Mouse (Mus musculus) limb, embryonic 11.5 days (tissue): ENCODE results near the gene Tbc1d22a. TPM values are rescaled to one million over a fixed set of nuclear protein-coding genes. Genes with fewer than 3 reads are reported as not detected.
"Not testable (repeated sequence)": the region's sequence is repeated elsewhere in the genome, so short reads cannot be mapped to it uniquely, and the experiment has no call there.

Experiments used
- ATAC-seq: fragments of 200-750 bp; cut with Nextera tagmentation; 2 replicates; pipeline ENCODE4 v1.8.0; 2017; ENCODE audit warnings: low read depth; ENCODE audit not compliant: insufficient number of reproducible peaks, low FRiP score, low TSS enrichment
- DNase-seq: peaks from one replicate; pipeline ENCODE4 v3.0.0-alpha.2; 2015; ENCODE audit warnings: low spot score
- H3K27ac ChIP-seq: fragments of 300-500 bp; sonication (generic); replicated peaks from 2 replicates; pipeline ENCODE4 v1.5.1; 2014; ENCODE audit warnings: low read depth, mild to moderate bottlenecking, low read length
- H3K27me3 ChIP-seq: fragments of 300-500 bp; sonication (generic); 2 replicates; pipeline ENCODE4 v1.6.1; 2014; ENCODE audit warnings: mild to moderate bottlenecking, low read length, mixed read lengths; ENCODE audit not compliant: control insufficient read depth, insufficient read depth
- H3K36me3 ChIP-seq: fragments of 300-500 bp; sonication (generic); 2 replicates; pipeline ENCODE4 v1.6.1; 2014; ENCODE audit warnings: mild to moderate bottlenecking, low read length, moderate library complexity, mixed read lengths; ENCODE audit not compliant: control insufficient read depth, insufficient read depth
- H3K4me1 ChIP-seq: fragments of 300-500 bp; sonication (generic); 2 replicates; pipeline ENCODE4 v1.6.1; 2014; ENCODE audit warnings: low read length, mixed read lengths; ENCODE audit not compliant: control insufficient read depth, insufficient read depth
- H3K4me2 ChIP-seq: fragments of 300-500 bp; sonication (generic); 2 replicates; pipeline ENCODE4 v1.6.1; 2014; ENCODE audit warnings: low read depth, mild to moderate bottlenecking, moderate library complexity; ENCODE audit not compliant: severe bottlenecking
- H3K4me3 ChIP-seq: fragments of 300-500 bp; sonication (generic); 2 replicates; pipeline ENCODE4 v1.5.1; 2014; ENCODE audit warnings: low read depth, low read length
- H3K9ac ChIP-seq: fragments of 300-500 bp; sonication (generic); 2 replicates; pipeline ENCODE4 v1.6.1; 2014; ENCODE audit warnings: mild to moderate bottlenecking, low read length
- H3K9me3 ChIP-seq: fragments of 300-500 bp; sonication (generic); 2 replicates; pipeline ENCODE4 v1.6.1; 2016; ENCODE audit warnings: low read length; ENCODE audit not compliant: control insufficient read depth
- WGBS: fragments of 180-500 bp; shearing (Covaris S2); extraction: QIAGEN DNeasy Blood & Tissue Kit; methylation state at CpG from one replicate; pipeline ENCODE4 v1.1.7; 2014; 5-methylcytosine and 5-hydroxymethylcytosine counted together
- polyA plus RNA-seq: library from polyadenylated mRNA; unstranded; fragments of >200 nt; fragmentation: Nextera tagmentation; extraction: Ambion mirVana; gene quantifications from 2 replicates; pipeline ENCODE4 v1.2.1, GENCODE M21; 2014

Gene Tbc1d22a
- polyA plus RNA-seq, 1 experiment from 2014 or later, result 7.7 TPM

DNA sequence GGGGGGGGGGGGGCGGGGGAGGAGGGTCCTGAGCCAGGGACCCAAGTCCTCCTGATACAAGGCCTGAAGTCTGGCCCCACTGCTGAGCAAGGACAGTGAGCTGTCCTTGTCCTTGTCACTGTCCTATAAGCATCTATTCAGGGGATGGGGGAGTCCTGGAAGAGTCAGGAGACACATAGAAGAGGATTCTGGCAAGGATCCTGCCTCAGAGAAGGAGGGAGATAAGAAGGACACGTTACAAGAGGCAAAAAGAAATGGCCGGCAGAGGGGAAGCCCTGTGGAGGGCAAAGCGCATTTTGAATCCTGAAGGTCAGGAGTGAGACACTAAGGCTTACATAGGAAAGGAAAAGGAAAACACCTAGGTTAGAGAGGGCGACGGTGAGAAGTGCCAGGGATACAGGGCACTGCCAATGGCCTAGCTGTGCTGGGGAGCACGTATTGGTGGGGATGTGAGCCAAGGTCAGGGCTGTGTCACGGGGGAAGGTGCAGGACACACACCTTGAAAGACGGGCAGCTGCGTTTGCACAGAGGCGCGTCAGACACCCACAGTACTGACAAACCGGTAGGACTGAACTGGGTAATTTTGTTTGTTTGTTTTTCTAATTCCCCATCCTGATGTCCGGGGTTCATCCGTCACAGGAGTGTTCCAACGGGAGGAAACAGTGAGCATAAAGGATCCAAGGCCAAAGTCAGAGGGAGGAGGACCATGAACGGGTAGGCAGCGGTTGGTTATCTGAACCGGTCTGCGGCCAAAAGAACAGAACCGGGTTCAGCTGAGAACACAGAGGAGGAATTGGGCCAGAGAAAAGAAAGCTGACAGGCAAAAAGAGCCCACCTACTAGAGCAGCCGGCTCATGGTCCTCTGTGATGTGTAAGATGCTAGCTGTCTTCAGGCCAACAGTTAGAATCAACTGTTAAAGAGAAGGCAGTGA lies 37.2 kb upstream of the Tbc1d22a start:
- no peak overlapping the region for H3K4me2 ChIP-seq
- no peaks in the 10 kb centered on the region for H3K36me3 ChIP-seq
- H3K4me1 ChIP-seq, result peaks cover 18% of the 10 kb centered on the region; the same call in 1 of the 2 replicates
- H3K27me3 ChIP-seq, result no peaks in the 10 kb centered on the region
- no peak overlapping the region for H3K27ac ChIP-seq
- no peaks in the 10 kb centered on the region for H3K9me3 ChIP-seq
- H3K4me3 ChIP-seq, result no peak overlapping the region
- WGBS, result 83% methylated on average over 22 of the region's 22 CpGs
- ATAC-seq (no peak), DNase-seq (no peak)
- H3K9ac ChIP-seq, result no peak overlapping the region

DNA sequence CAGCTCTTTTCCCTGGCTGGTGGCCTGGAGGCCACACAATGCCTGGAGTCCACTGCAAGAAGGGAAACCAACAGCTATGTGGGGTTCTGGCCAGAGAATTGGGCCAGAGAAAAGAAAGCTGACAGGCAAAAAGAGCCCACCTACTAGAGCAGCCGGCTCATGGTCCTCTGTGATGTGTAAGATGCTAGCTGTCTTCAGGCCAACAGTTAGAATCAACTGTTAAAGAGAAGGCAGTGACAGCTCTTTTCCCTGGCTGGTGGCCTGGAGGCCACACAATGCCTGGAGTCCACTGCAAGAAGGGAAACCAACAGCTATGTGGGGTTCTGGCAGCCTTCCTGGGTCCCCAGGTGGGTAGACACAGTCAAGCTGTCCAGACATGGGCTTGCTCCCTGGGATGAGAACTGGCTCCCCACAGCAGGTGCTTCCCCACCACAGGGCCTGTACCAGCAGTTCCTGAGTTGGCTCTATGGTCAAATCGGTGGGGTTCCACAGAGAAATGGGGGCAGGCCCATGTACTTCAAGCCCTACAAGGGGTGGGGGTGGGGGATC lies 36.5 kb upstream of the Tbc1d22a start:
- H3K9me3 ChIP-seq, H3K36me3 ChIP-seq, H3K27ac ChIP-seq, DNase-seq, H3K4me3 ChIP-seq, H3K27me3 ChIP-seq, H3K4me2 ChIP-seq, ATAC-seq, H3K9ac ChIP-seq: not testable (repeated sequence)
- H3K4me1 ChIP-seq, result peaks cover 15% of the 10 kb centered on the region; the same call in 1 of the 2 replicates
- 88% methylated on average over 2 of the region's 2 CpGs for WGBS

GRCm38 (mm10) chr15:86178594-86178993 lies 35.7 kb upstream of the Tbc1d22a start:
- no peak overlapping the region for H3K27ac ChIP-seq
- ATAC-seq (no peak), DNase-seq (no peak)
- no peak overlapping the region for H3K4me3 ChIP-seq
- no peaks in the 10 kb centered on the region for H3K36me3 ChIP-seq
- no peaks in the 10 kb centered on the region for H3K27me3 ChIP-seq
- no peak overlapping the region for H3K9ac ChIP-seq
- no peaks in the 10 kb centered on the region for H3K9me3 ChIP-seq
- WGBS, result 90% methylated on average over 6 of the region's 6 CpGs
- H3K4me1 ChIP-seq, result 0 out of 2 replicates have a peak, but pooled peaks cover 7% of the 10 kb centered on the region
- no peak overlapping the region for H3K4me2 ChIP-seq

DNA sequence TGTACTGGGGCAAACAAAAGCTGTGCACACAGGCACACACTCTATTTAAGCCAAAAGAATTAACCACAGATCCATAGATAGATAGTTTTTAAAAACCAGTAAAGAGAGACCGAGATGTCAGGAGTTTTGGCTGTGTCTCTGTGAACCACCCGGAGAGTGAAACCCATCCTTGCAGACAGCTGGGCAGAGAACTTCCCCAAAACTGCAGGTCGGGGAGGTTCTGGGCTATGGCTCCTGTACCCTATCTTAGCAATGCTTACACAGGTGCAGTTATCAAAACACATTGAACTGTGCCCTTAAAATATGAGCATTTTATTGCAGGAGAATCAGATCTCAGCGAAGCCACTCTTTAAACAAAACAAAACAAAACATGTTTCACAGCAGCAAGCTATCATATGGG lies 33.8 kb upstream of the Tbc1d22a start:
- H3K9me3 ChIP-seq, result no peaks in the 10 kb centered on the region
- 89% methylated on average over 4 of the region's 4 CpGs for WGBS
- no peak for DNase-seq

GRCm38 (mm10) chr15:86181321-86181720 lies 32.9 kb upstream of the Tbc1d22a start:
- not testable (repeated sequence) for H3K9me3 ChIP-seq, H3K36me3 ChIP-seq, H3K27ac ChIP-seq, H3K4me3 ChIP-seq, H3K4me1 ChIP-seq, H3K9ac ChIP-seq, H3K27me3 ChIP-seq, ATAC-seq, DNase-seq, H3K4me2 ChIP-seq
- 90% methylated on average over 3 of the region's 3 CpGs for WGBS

More for the DNA sequence above, 33.8 kb upstream of the Tbc1d22a start:
- no peak overlapping the region for H3K9ac ChIP-seq
- H3K36me3 ChIP-seq, result no peaks in the 10 kb centered on the region
- H3K27ac ChIP-seq, result no peak overlapping the region
- ATAC-seq, result no peak
- H3K27me3 ChIP-seq, result no peaks in the 10 kb centered on the region
- no peak overlapping the region for H3K4me2 ChIP-seq
- peaks cover 10% of the 10 kb centered on the region; the same call in 1 of the 2 replicates for H3K4me1 ChIP-seq
- no peak overlapping the region for H3K4me3 ChIP-seq

DNA sequence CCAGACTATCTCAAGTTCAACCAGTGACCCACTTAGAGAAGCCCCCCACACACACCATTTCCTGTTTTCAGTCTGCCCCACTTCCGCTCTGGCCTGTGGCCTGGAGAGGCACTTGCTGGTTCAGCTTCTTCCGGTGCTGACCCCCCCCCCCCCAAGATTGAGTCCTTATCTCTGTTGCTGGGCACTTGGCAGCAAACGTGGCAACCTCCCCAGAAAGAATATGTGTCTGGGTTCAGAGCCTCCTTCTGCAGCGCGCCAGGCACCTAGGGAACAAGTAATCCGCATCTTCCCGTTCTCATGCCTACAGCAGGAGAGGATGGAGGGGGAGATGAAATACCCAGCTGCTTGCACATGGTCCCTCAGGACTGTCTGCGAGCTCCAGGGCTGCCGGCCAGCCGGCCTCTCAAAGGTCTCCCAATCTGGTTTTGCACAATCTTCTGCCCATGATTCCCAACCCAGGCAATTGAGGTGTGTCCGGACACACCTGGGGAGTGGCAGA lies 32.3 kb upstream of the Tbc1d22a start:
- DNase-seq (no peak), ATAC-seq (no peak)
- H3K4me2 ChIP-seq, result no peak overlapping the region
- WGBS, result 57% methylated on average over 11 of the region's 11 CpGs
- H3K9ac ChIP-seq, result no peak overlapping the region
- no peaks in the 10 kb centered on the region for H3K9me3 ChIP-seq
- H3K27ac ChIP-seq, result no peak overlapping the region
- peaks cover 7% of the 10 kb centered on the region; the same call in 1 of the 2 replicates for H3K4me1 ChIP-seq
- no peaks in the 10 kb centered on the region for H3K36me3 ChIP-seq
- no peak overlapping the region for H3K4me3 ChIP-seq
- H3K27me3 ChIP-seq, result no peaks in the 10 kb centered on the region

DNA sequence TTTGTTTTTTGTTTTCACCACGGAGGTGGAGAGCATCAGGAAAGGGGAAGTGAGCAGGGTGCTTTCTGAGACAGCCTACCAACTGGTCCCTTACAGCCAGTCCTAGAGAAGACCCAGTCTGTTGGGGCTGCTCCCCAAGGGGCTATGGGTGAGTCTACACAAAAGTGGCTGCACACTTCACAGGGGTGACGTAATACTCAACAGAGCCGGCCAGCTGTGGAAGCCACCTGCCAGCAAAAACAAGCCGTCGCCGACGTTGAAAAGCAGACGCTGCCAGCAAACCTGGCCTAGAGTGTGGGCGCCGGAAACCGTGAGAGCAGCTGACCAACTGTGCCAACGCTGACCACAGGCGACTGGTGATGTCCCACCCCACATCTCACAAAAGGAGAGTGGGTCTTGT lies 31.6 kb upstream of the Tbc1d22a start:
- Histone ChIP-seq H3K27ac (no peak overlapping the region), H3K27me3 (no peaks in the 10 kb centered on the region), H3K4me1 (peaks cover 7% of the 10 kb centered on the region; the same call in 1 of the 2 replicates), H3K4me3 (no peak overlapping the region), H3K9me3 (no peaks in the 10 kb centered on the region), H3K9ac (no peak overlapping the region), H3K4me2 (no peak overlapping the region), H3K36me3 (no peaks in the 10 kb centered on the region)
- DNase-seq (no peak), ATAC-seq (no peak)
- 61% methylated on average over 13 of the region's 13 CpGs for WGBS

DNA sequence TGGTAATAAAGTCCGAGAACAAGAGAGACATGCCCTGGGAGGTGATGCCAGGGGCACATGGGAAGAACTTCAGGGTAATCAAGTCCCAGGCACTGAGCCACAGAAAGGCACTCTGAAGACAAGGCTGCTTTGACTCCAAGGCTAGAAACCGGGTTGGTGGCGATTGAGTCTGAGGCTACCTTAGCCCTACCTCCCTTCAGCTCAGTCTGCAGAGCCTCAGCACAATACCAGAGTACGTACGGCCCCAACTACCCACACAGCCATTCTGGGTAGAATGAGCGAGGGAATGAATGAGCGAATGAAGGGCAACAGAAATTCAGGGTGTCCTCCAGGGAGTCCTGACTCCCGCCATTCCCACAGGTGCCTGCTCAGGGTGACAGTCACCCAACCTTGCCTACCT lies 30.8 kb upstream of the Tbc1d22a start:
- Histone ChIP-seq H3K27ac (no peak overlapping the region), H3K9me3 (no peaks in the 10 kb centered on the region), H3K4me2 (no peak overlapping the region), H3K27me3 (no peaks in the 10 kb centered on the region), H3K4me3 (no peak overlapping the region), H3K9ac (no peak overlapping the region), H3K36me3 (no peaks in the 10 kb centered on the region), H3K4me1 (peaks cover 7% of the 10 kb centered on the region; the same call in 1 of the 2 replicates)
- ATAC-seq (no peak), DNase-seq (no peak)
- WGBS, result 91% methylated on average over 8 of the region's 8 CpGs
